Mouse (Mus musculus): ENCODE data around the gene Pex5l.

Pex5l gene

DNA sequence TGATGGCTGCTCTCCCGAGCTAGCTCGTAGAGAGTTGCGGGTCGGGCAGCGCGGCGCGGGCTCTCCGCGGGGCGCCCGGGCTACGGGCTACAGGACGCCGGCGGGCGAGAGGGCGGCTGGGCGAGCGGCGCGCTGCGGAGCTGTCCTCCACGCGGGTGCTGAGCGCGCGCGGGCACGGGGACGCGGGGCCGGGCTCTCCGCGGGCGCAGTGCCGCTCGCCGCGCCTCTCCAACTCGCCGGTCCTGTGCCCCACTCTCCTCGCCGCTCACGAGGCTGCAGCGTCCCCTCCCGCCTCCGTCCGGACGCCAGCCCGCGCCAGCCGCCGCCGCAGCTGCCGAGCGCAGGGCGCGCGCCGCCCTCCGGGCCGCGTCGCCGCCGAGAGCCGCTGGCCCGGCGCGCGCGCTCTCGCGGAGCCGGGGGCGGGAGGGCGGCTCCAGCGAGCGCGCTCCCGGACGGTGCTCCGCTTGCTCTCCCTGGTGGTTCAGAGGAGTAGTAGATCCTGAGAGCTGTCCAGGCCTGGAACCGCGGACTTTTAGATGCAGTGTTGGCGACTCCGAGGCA is at the start of gene Pex5l:
TSS of gene Pex5l (minus strand) at position 347 of the 561 bp plus-strand sequence.
- no peak for TF ChIP-seq GATA4 (IDR thresholded peaks at IDR 0.05; ENCODE audit: insufficient replicate concordance, low read length)

DNA sequence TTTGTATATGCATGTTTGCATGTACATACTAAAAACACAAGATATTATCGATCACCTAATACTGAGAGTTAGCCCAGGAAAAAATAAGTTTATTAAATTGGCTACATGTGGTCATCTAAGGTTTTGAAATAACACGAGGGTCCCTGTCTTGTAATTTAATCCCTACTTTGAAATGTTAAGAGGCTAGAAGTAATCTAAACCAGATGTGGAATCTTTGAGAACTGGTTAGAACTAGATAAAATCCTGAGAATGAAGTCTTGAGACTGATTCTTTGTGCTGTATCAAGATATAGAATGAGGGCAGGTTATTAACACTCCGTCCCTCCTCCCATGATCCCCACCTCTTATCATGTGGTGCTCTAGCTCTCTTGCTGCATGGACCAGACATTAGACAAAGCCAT is 22.1 kb upstream of the Pex5l start:
- no peak for TF ChIP-seq GATA4 (IDR thresholded peaks at IDR 0.05; ENCODE audit: insufficient replicate concordance, low read length)

DNA sequence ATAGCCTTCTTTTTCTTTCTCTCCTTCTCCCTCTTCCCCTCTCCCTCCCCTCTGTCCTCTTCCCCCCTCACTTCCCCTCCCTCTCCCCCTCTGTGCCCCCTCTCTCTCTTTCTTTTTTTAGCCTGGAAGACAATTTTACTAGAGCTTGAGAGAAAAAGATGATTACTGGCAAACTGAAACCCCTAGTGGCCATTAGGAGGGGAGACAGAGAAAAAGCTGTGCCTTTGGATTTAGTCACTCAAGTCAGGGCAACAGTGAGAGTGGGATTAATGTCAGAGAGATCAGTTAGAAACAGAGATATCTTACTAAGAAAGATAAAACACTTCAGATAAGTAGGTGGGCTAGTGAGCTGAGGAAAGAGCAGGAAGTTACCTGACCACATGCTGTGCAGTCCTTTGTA is 20.8 kb upstream of the Pex5l start:
- TF ChIP-seq GATA4 (IDR thresholded peaks at IDR 0.05; ENCODE audit: insufficient replicate concordance, low read length), result no peak

DNA sequence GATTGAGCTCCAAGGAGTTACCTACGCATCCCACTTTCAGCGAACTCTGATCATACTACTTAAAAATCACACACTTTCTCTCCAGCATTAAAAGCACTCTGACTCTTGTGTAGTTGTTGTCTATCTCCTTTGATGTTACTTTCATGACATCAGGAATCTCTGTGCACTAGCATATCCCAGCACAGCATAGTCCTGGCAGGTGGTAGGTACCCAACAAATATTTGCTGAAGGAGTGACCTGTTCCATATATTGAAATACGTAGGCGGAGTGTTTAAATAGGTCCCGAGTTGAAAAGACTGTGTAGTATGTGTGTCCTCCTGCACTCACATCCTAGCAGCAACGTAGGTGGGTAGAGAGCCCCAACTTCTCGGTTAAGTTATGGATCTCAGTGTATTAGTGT is 545 bp upstream of the Pex5l start:
- no peak for TF ChIP-seq GATA4 (IDR thresholded peaks at IDR 0.05; ENCODE audit: insufficient replicate concordance, low read length)

DNA sequence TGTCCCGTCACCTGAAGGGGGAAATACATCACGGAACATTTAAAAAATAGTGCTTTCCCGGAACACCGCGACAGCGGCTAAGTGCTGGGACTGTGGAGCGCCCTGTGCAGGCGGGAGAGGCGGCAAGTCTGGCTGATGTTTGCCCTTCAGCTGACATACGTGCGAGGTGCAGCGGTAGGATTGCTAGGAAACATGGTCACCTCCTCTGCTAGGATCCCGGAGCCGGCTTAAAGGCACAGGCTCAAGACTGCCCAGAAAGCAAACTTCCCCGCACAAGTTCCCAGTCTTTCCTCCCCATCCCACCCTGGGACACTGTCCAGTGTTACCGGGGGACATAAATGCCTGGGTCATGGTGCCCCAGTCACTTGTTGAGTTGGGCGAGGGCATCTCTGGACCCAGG is 649 bp downstream of the Pex5l start:
- TF ChIP-seq GATA4 (IDR thresholded peaks at IDR 0.05; ENCODE audit: insufficient replicate concordance, low read length), result no peak

DNA sequence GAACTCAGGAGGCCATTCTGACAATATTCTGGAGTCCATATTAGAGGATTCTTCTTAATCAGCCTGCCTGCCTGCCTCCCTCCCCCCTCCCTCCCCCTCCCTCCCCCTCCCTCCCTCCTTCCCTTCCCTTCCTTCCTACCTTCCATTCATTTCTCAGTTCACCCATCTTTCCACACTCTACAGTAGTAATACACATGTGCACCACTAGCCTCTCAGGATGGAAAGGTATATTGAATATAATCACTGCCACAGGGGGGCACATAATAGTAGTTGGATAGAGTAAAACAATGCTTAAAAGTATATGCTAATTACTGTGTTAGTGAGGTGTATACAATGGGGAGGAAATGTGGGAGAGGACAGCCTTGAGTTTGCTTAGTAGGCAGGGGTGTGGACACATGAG is 13.1 kb downstream of the Pex5l start:
- no peak for TF ChIP-seq GATA4 (IDR thresholded peaks at IDR 0.05; ENCODE audit: insufficient replicate concordance, low read length)

DNA sequence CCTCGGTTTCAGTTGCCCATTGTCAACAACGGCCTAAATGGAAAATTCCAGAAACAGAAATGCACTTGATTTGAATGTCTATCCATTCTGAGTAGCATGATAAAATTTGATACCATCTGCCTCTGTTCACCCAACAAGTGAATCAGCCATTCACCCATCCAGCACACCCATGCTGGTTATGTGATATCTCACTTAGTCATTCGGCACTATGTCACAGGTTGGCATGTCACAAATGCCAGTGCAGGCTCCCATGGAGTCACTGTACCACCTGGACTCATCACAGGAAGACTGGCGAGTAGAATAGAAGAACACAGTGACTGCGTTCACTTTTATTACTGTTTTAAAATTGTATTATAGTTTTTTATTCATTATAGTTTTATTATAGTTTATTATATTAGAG is 18.3 kb downstream of the Pex5l start:
- no peak for TF ChIP-seq GATA4 (IDR thresholded peaks at IDR 0.05; ENCODE audit: insufficient replicate concordance, low read length)

DNA sequence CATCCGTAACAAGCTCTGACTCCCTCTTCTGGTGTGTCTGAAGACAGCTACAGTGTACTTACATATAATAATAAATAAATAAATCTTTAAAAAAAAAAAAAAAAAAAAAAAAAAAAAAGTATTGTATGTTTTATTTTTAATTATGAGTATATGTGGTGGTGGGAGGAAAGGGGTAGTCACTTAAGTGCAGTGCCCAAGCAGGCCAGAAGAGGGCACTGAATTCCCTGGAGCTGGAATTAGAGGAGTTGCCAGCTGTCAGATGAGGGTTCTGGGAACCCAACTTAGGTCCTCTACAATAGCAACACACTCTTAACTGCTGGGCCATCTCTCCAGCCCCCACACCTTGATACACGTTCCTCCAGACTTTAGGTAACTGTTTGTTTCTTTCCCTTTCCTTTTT is 37.3 kb downstream of the Pex5l start:
- no peak for TF ChIP-seq GATA4 (IDR thresholded peaks at IDR 0.05; ENCODE audit: insufficient replicate concordance, low read length)

DNA sequence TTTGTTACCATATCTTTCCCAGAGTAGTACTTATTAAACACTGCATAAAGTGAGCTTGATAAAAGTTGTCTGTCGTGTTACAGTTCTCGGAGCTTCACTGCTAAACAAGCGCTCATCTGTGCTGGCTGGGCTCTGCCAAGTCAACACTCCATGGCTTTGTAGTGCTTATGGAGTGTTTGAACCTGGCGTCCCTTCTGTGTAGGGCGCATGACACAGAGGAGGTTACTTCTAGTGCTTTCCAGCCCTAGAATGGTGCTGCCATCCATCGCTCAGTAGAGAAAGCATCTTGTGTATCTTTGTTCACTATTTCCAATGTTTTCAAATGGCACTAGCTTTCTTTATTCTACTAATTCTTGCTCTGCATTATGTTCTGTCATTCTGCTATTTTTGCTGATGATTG is 39.5 kb downstream of the Pex5l start:
- no peak for TF ChIP-seq GATA4 (IDR thresholded peaks at IDR 0.05; ENCODE audit: insufficient replicate concordance, low read length)

DNA sequence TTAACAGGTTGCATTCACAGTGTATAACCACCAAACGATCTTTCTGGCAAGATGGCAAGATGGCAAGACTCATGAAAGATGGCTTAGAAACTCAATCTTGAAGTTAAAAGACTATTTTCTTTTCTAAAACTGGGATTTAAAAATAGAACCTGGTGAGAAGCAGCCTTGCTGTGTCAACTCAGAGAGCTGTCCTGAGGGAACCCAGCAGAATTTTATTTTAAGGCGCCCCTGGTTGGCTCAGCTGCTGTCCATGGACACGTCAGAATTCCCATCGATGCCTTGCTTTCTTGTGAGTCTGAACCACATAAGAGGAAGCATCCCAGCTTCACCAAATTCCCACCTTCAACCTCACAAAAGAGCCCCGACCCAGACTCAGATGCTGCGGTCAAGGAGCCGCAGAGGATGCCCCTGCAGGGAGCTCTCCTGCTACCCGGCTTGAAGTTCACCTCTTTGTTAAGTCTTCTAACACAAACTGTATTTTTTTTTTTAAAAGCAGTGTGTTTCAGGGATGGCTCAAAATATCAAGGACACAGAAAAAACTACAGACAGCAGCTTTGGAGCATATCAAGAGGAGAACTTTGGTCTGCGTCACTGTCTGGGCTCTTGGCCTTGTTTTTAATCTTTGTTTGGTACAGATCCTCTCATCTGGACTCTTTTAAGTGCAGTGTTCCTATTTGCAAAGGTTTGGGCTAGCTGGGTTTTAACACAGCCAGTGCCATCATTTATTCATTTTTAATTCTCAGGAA is 44.3 kb downstream of the Pex5l start:
- no peak for TF ChIP-seq GATA4 (IDR thresholded peaks at IDR 0.05; ENCODE audit: insufficient replicate concordance, low read length)

DNA sequence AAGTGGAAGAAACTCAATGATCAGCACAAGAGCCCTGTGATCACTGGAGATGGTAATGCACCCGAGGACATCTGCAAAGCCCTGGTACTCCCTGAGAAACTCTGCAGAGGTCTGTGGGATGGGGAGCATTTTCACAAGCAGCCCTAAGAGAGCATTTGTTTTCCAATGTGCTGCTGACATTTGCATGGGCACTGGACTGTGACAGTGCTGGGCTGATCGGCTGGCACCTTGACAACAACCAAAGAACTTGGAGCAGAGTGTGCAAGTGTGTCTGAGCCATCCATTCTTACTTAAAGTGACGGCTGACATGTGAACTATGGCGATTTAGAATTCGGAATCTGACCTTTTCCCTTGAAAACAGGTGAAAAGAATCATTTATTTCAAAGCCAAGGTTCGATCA is 49.4 kb downstream of the Pex5l start:
- no peak for TF ChIP-seq GATA4 (IDR thresholded peaks at IDR 0.05; ENCODE audit: insufficient replicate concordance, low read length)

DNA sequence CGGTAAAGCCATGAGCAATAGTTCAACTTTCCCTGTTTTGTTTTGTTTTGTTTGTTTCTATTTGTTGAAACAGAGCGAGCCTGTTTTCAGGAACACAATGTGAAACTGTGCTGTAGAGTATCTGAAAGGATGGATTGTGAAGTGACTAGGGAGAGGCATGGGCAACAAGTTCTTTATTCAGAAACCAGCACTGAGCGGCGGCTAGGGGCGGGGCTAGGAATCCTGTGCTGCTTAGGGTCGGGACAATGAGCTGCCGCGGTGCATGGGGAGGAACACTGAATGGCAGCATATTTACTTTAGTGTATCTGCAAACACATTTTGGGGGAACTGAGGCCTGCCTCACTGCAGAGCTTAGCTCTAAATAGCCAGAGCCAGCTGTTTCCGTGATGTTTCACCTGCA is 53.0 kb downstream of the Pex5l start:
- no peak for TF ChIP-seq GATA4 (IDR thresholded peaks at IDR 0.05; ENCODE audit: insufficient replicate concordance, low read length)

DNA sequence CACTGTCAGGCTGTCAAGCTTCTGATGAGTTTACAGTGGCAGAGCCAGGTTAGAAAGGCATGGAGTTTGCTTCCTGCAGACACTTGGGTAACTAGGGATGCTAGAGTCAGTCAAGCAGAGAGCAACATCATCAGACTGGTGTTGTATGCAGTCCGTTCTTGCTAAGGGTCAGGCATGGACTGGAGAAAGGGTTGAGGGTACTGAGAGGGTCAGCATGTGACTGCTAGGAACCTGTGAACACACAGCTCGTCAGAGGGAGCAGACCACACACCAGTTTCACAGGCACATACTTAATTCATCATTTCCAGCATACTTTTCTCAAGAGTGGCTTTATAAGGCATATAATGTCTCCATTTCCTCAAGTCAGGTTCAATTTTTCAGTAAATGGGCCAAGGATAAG is 53.6 kb downstream of the Pex5l start:
- TF ChIP-seq GATA4 (IDR thresholded peaks at IDR 0.05; ENCODE audit: insufficient replicate concordance, low read length), result no peak

DNA sequence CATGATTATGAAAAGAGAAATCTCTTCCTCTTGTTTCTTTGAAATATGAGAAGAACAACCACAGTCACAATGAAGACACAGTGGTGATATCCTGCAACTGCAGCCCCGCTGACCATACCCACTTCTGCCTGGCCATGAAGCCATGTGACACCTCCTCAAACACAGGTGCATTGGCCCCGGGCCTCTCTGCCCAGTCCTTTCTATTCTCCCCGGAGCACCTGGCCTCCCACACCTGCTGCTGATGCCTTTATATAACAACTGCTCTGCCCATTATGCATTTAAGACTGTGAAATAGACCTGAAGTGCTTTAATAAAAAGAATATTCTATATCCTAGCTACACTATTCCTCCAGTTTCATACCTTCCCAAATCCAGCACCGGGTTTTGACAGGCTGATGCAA is 54.8 kb downstream of the Pex5l start:
- no peak for TF ChIP-seq GATA4 (IDR thresholded peaks at IDR 0.05; ENCODE audit: insufficient replicate concordance, low read length)

DNA sequence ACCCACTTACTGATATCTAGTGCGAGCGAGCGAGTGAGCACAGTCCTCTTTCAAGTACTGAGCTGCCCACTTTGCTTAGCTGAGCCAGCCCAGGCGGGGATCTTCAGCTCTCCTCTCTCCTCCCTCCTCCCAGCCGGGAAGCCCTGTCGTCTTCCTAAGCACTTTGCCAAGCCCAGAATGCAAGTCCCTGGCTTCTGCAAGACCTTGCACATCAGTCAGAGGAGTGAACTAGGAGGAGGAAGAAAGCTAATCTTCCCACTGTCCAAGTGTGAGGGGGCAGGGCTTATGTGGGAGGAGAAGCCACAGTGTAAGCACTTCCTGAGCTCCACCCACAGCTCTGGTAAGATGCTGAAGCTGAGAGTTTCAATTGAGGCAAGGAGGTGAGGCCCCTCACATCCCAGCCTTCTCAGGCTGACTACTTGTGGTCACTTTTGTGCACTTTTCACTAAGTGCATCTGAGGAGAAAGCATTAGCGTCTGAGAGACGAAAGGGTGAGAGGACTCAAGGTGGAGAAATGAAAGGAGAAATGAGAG is 60.2 kb downstream of the Pex5l start:
- no peak for TF ChIP-seq GATA4 (IDR thresholded peaks at IDR 0.05; ENCODE audit: insufficient replicate concordance, low read length)

DNA sequence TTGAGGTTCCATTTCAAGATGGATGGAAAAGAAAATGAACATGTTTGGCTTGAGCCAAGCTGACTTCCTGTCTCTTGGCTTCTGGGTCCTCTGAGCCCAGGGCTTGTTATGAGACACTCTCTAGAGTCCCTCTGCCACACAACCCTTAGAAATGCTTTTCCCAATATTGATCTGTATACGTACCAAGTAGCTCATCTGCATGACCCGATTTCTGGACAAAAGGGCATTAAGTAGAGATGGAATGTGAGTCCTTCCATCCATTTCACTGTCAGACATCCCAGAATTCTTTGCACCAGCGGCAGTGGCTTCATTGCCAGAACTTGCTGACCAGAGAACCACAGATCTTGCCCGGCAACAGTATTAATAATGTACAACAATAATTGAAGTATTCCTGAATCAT is 61.3 kb downstream of the Pex5l start:
- no peak for TF ChIP-seq GATA4 (IDR thresholded peaks at IDR 0.05; ENCODE audit: insufficient replicate concordance, low read length)

DNA sequence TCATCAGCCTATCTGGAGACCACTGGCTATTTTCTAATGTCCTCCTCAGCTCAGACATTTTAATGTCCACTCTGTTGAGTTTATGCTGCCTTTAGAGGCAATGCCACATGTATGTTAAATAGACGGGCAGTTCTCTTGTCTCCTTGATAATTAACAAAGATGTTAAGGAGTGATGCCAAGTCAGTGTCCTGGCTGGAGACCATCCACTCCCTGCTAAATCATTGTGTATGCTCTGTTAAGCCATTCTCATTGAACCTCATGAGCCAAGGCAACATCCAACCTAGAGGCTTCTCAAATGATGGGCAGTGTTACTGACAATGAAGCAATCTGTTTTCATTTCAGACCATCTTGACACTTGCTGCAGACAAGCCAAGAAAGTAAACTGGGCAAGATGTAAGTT is 63.4 kb downstream of the Pex5l start:
- TF ChIP-seq GATA4 (IDR thresholded peaks at IDR 0.05; ENCODE audit: insufficient replicate concordance, low read length), result no peak

All from liver, adult (tissue).